Mouse (Mus musculus) embryo, embryonic 9.5 days (tissue): ENCODE data around the gene Olfr1289.

Experiments used
- DNase-seq: peaks from one replicate; pipeline ENCODE4 v3.0.0-alpha.2; 2017; ENCODE audit errors: extremely low spot score

Olfr1289 gene

GRCm38 (mm10) chr2:111480519-111480918 is at the start of gene Olfr1289:
Olfr1289 (plus strand) TSS chr2:111480819.
- no peak for DNase-seq

- DNase-seq = no peak
Measured at GRCm38 (mm10) chr2:111448842-111449241, 31.8 kb upstream of the Olfr1289 start, which contains the start of gene Olfr1287. Olfr1287 (plus strand) TSS chr2:111449142.

GRCm38 (mm10) chr2:111473801-111474200 is 6.8 kb upstream of the Olfr1289 start, which contains the start of gene Olfr1288:
Olfr1288 (plus strand) TSS chr2:111474101.
- DNase-seq = no peak

- no peak for DNase-seq
Measured at GRCm38 (mm10) chr2:111493729-111494128, 13.1 kb downstream of the Olfr1289 start, which contains the start of gene Olfr1290. Olfr1290 (minus strand) TSS chr2:111493829.

GRCm38 (mm10) chr2:111496880-111497279 is 16.3 kb downstream of the Olfr1289 start, which contains the start of gene Olfr1291-ps1:
Olfr1291-ps1 (plus strand) TSS chr2:111497180.
- no peak for DNase-seq

GRCm38 (mm10) chr2:111517451-111517850 is 36.8 kb downstream of the Olfr1289 start:
- DNase-seq = no peak

GRCm38 (mm10) chr2:111524903-111525302 is 44.3 kb downstream of the Olfr1289 start, which contains the start of gene Olfr1293-ps:
Olfr1293-ps (plus strand) TSS chr2:111525203.
- DNase-seq = no peak
